Mouse (Mus musculus): Measurements from ENCODE around the gene Sumo2. TPM values are rescaled to one million over a fixed set of nuclear protein-coding genes. Genes with fewer than 3 reads are reported as not detected.

Sumo2 gene
- polyA plus RNA-seq, 1 experiment from 2014 or later = 838 TPM

DNA sequence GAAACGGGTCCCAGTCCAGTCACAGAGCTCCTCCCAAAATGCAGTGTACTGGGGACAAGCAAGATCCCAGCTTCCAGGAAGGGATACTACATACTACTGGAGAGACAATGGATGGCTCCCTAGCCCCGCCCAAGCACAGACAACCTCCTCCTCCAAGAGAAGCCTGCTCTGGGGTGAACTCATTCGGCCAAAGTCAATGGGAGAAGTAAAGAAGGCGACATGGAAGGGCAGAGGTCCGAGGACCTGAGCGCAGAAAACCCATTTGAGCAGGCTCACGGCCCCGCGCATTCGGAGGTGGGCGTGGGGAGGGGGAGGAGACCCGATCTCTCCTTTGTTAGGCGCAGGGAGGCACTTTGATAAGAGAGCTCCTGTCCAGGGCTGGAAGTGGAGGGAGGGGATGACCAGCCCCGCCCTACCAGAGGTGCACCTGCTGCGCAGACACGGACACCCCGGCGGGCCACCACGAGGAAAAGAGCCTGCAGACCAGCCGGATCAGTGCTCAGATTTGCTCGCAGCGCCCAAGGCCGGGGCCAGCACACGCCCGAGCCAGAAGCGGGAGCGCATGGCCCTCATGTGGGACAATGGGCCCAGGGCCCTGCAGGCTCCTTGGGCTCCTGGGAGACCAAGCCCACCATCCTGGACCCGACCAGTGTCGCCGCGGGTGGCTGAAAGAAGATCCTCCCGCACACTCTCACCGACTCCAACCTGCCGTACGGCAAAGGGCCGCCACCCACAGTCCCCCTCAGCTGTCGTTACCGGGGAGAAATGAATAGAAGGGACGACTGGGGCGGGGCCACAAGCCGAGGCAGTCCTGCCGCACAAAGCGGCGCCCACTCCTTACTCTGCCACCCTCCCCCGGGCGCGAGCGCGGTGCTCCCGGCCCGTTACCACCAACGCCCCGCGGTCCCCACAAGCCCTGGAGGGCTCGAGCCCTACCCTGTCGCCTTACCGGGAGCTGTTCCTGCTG lies 22.5 kb downstream of the Sumo2 start:
- no peaks in the 10 kb centered on the region for H3K36me3 ChIP-seq (ENCODE audit: control insufficient read depth, insufficient read depth, low read length)
- under 1% methylated on average over 46 of the region's 57 CpGs for WGBS
- ATAC-seq (ENCODE audit: low read depth) = peak; percentile 54

DNA sequence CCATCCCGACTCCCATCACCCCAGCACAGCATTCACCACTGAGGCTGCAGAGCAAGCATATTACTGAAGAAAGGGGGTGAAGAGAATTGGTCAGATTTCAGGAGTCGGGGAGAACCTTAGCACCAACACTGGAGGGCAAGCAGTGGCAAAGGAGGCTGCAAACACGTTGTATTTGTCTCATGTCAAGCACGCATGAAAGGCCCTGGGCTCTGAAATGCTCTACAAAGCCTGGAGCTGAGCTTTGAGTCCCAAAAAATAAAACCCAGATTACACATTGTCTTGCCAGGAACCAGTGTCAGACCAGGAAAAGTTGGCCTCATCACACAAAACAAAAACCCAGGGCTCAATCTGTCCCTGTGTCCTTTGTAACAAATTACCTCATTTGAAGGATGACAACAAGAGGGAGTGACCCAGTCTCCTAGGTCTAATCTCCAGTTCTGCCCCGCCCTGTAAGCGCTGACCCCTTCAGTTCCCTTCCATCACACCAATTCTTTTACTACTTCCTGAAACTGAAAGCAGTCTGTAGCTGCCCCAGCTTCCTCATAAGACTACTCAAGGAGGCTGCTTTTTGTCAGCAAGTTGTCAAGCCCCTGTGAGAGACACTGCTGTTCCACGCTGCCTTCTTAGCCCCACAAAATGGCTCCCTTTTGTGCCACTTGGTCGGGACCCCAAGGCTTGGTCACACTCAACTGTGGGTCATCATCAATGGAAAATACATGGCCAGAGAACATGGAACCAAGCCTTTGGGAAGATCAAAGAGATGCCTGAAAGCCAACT lies 23.5 kb downstream of the Sumo2 start:
- Histone ChIP-seq H3K27me3 (replicated peaks; ENCODE audit: control insufficient read depth, insufficient read depth, low read length) (no peaks in the 10 kb centered on the region), H3K4me2 (ENCODE audit: low read depth, low read length) (peak overlapping the region; percentile 64), H3K9me3 (ENCODE audit: control insufficient read depth, low read length) (no peaks in the 10 kb centered on the region), H3K9ac (ENCODE audit: low read depth, low read length) (peak overlapping the region; percentile 88), H3K36me3 (ENCODE audit: control insufficient read depth, insufficient read depth, low read length) (no peaks in the 10 kb centered on the region), H3K27ac (replicated peaks; ENCODE audit: low read depth, low read length) (peak overlapping the region; percentile 46), H3K4me1 (ENCODE audit: control insufficient read depth, insufficient read depth, low read length) (peaks cover 27% of the 10 kb centered on the region), H3K4me3 (ENCODE audit: low read depth, low read length) (peak overlapping the region; percentile 85)
- no peak for DNase-seq (ENCODE audit: low spot score)
- 23% methylated on average over 8 of the region's 8 CpGs for WGBS
- no peak for ATAC-seq (ENCODE audit: low read depth)

More for the DNA sequence above, 22.5 kb downstream of the Sumo2 start:
- DNase-seq (ENCODE audit: low spot score) = peak; percentile 58
- Histone ChIP-seq H3K9ac (ENCODE audit: low read depth, low read length) (peak overlapping the region; percentile 88), H3K27me3 (replicated peaks; ENCODE audit: control insufficient read depth, insufficient read depth, low read length) (no peaks in the 10 kb centered on the region), H3K4me3 (ENCODE audit: low read depth, low read length) (peak overlapping the region; percentile 85), H3K4me1 (ENCODE audit: control insufficient read depth, insufficient read depth, low read length) (peaks cover 27% of the 10 kb centered on the region), H3K4me2 (ENCODE audit: low read depth, low read length) (peak overlapping the region; percentile 64), H3K9me3 (ENCODE audit: control insufficient read depth, low read length) (no peaks in the 10 kb centered on the region), H3K27ac (replicated peaks; ENCODE audit: low read depth, low read length) (peak overlapping the region; percentile 75; the same call in 1 of the 2 replicates)

DNA sequence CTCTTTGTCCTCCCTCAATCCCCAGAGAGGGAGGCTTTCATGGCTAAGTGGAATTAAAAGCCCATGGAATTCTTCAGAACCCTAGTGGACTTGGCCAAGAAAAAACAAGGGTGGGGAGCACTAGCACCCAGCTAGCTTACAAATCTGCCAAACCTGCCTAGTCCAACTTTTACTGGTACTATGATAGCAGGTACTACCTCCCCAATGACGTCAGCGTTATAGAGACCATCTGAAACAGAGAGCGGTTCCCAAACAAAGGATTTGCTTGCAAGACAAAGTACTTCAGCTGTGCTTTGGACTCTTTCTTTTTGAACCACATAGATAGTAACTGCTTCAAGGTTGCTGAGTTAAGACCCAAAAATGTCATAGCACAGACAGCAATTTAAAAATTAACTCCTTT lies 24.1 kb downstream of the Sumo2 start:
- H3K4me2 ChIP-seq (ENCODE audit: low read depth, low read length) = peak overlapping the region; percentile 64
- no peaks in the 10 kb centered on the region for H3K36me3 ChIP-seq (ENCODE audit: control insufficient read depth, insufficient read depth, low read length)
- H3K4me1 ChIP-seq (ENCODE audit: control insufficient read depth, insufficient read depth, low read length) = peaks cover 27% of the 10 kb centered on the region
- no peaks in the 10 kb centered on the region for H3K9me3 ChIP-seq (ENCODE audit: control insufficient read depth, low read length)
- H3K4me3 ChIP-seq (ENCODE audit: low read depth, low read length) = peak overlapping the region; percentile 85
- H3K27ac ChIP-seq (replicated peaks; ENCODE audit: low read depth, low read length) = peak overlapping the region; percentile 46; the same call in 1 of the 2 replicates
- no peaks in the 10 kb centered on the region for H3K27me3 ChIP-seq (replicated peaks; ENCODE audit: control insufficient read depth, insufficient read depth, low read length)
- H3K9ac ChIP-seq (ENCODE audit: low read depth, low read length) = peak overlapping the region; percentile 88
- WGBS = 47% methylated on average over 3 of the region's 3 CpGs
- DNase-seq (ENCODE audit: low spot score) = peak; percentile 68
- ATAC-seq (ENCODE audit: low read depth) = no peak

DNA sequence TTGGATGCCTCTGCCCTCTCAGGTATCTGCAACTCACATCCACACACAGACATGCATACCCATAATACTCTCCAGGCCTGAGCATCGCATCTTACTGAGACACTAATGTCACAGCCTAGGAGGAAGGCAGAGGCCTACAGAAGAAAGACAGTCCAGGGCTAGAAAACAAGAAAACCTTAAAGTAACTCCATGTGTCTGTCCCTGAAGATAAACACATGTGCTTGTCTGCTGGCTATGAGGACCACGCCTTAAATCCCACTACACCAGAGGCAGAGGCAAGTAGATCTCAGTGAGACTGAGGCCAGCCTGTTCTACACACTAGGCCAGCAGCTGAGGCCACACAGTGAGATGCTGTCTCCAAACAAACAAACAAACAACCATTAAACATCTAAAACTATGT lies 25.0 kb downstream of the Sumo2 start:
- no peaks in the 10 kb centered on the region for H3K36me3 ChIP-seq (ENCODE audit: control insufficient read depth, insufficient read depth, low read length)
- no peaks in the 10 kb centered on the region for H3K9me3 ChIP-seq (ENCODE audit: control insufficient read depth, low read length)
- DNase-seq (ENCODE audit: low spot score) (no peak), ATAC-seq (ENCODE audit: low read depth) (no peak)
- no peaks in the 10 kb centered on the region for H3K27me3 ChIP-seq (replicated peaks; ENCODE audit: control insufficient read depth, insufficient read depth, low read length)
- peak overlapping the region; percentile 85 for H3K4me3 ChIP-seq (ENCODE audit: low read depth, low read length)
- 63% methylated on average over 2 of the region's 2 CpGs for WGBS
- peaks cover 27% of the 10 kb centered on the region for H3K4me1 ChIP-seq (ENCODE audit: control insufficient read depth, insufficient read depth, low read length)
- peak overlapping the region; percentile 64 for H3K4me2 ChIP-seq (ENCODE audit: low read depth, low read length)
- no peak overlapping the region for H3K27ac ChIP-seq (replicated peaks; ENCODE audit: low read depth, low read length)
- peak overlapping the region; percentile 38; the same call in 1 of the 2 replicates for H3K9ac ChIP-seq (ENCODE audit: low read depth, low read length)

DNA sequence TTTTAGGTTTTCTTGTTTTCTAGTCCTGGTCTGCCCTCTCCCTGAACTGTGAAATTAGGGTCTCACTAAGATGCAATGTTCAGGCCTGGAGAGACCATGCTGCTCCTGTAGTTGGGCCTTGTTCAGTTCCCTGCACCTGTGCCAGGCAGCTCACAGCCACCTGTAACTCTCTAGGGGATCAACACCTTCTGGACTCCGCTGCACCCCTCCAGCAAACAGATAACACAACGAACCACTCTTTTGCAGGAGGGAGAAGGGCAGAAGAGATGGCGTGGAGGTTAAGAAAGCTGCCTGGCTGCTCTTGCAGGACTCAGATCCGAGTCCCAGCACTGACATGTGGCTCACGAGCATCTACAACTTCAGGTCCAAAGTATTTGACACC lies 25.6 kb downstream of the Sumo2 start:
- WGBS = 43% methylated on average over 5 of the region's 5 CpGs
- peak overlapping the region; percentile 64 for H3K4me2 ChIP-seq (ENCODE audit: low read depth, low read length)
- H3K4me3 ChIP-seq (ENCODE audit: low read depth, low read length) = no peak overlapping the region
- ATAC-seq (ENCODE audit: low read depth) (no peak), DNase-seq (ENCODE audit: low spot score) (no peak)
- H3K9ac ChIP-seq (ENCODE audit: low read depth, low read length) = peak overlapping the region; percentile 45; the same call in 1 of the 2 replicates
- H3K36me3 ChIP-seq (ENCODE audit: control insufficient read depth, insufficient read depth, low read length) = no peaks in the 10 kb centered on the region
- no peak overlapping the region for H3K27ac ChIP-seq (replicated peaks; ENCODE audit: low read depth, low read length)
- no peaks in the 10 kb centered on the region for H3K27me3 ChIP-seq (replicated peaks; ENCODE audit: control insufficient read depth, insufficient read depth, low read length)
- no peaks in the 10 kb centered on the region for H3K9me3 ChIP-seq (ENCODE audit: control insufficient read depth, low read length)
- H3K4me1 ChIP-seq (ENCODE audit: control insufficient read depth, insufficient read depth, low read length) = peaks cover 27% of the 10 kb centered on the region

DNA sequence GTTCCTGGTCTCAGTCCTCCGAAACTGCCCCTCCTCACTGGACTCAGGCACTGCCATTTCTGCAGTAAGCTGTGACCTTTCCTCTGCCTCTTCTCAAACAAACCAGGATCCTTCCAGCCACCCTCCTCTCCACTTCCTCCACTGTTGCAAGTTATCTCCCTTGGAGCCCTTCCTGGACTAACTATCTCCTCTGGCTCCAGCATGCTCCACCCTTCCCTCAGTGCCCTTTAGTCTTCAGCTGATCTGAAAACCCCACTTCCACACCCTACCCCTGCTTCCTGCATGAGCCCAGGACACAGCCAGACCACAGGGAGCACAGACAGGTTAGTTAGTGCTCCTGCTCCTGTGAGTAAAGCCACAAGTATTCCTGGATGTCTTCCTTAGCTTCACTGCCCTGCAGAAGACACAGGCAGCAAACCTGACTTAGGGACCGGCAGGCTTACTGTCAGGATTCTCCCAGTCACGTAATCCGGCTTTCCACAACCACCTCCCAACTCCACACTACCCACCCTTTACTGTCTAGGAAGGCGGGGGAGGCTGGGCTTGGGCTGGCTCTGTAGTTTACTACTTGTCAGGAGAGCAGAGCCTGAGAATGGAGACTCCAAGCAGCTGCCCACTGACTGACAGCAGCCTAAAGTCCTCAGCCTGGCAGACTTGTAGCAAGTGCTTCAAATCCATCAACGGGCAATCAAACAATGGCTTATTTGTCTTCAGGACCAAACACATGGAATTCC lies 26.1 kb downstream of the Sumo2 start:
- Histone ChIP-seq H3K4me1 (ENCODE audit: control insufficient read depth, insufficient read depth, low read length) (peaks cover 27% of the 10 kb centered on the region), H3K9me3 (ENCODE audit: control insufficient read depth, low read length) (no peaks in the 10 kb centered on the region), H3K4me3 (ENCODE audit: low read depth, low read length) (no peak overlapping the region), H3K36me3 (ENCODE audit: control insufficient read depth, insufficient read depth, low read length) (no peaks in the 10 kb centered on the region), H3K27ac (replicated peaks; ENCODE audit: low read depth, low read length) (no peak overlapping the region), H3K4me2 (ENCODE audit: low read depth, low read length) (peak overlapping the region; percentile 64; the same call in 1 of the 2 replicates), H3K9ac (ENCODE audit: low read depth, low read length) (peak overlapping the region; percentile 26; the same call in 1 of the 2 replicates), H3K27me3 (replicated peaks; ENCODE audit: control insufficient read depth, insufficient read depth, low read length) (no peaks in the 10 kb centered on the region)
- DNase-seq (ENCODE audit: low spot score) (peak; percentile 68), ATAC-seq (ENCODE audit: low read depth) (no peak)
- WGBS = 37% methylated on average over 6 of the region's 6 CpGs

DNA sequence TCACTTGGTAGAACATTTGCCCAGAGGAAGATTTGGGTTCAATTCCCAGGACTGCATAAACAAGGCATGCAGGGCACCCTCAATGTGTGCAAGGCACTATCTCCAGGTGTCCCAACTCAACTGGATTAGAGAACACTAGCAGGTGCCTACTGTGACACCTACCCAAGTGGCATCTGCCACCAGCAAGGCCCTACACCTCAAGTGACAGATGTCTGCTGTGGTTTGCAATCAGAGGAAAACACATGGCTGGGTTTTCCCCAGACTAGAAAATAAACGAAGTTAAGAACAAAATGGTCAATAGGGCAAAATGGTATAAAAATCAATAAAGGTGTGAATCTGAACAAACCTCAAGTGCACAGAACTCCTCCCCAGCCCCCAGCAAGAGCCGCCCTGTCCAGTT lies 28.0 kb downstream of the Sumo2 start:
- 90% methylated on average over 2 of the region's 2 CpGs for WGBS
- H3K36me3 ChIP-seq (ENCODE audit: control insufficient read depth, insufficient read depth, low read length) = peaks cover 9% of the 10 kb centered on the region; the same call in 1 of the 2 replicates
- no peak overlapping the region for H3K4me3 ChIP-seq (ENCODE audit: low read depth, low read length)
- H3K27ac ChIP-seq (replicated peaks; ENCODE audit: low read depth, low read length) = no peak overlapping the region
- H3K4me1 ChIP-seq (ENCODE audit: control insufficient read depth, insufficient read depth, low read length) = peaks cover 27% of the 10 kb centered on the region
- H3K27me3 ChIP-seq (replicated peaks; ENCODE audit: control insufficient read depth, insufficient read depth, low read length) = no peaks in the 10 kb centered on the region
- ATAC-seq (ENCODE audit: low read depth) (no peak), DNase-seq (ENCODE audit: low spot score) (no peak)
- no peaks in the 10 kb centered on the region for H3K9me3 ChIP-seq (ENCODE audit: control insufficient read depth, low read length)
- no peak overlapping the region for H3K9ac ChIP-seq (ENCODE audit: low read depth, low read length)
- H3K4me2 ChIP-seq (ENCODE audit: low read depth, low read length) = no peak overlapping the region

DNA sequence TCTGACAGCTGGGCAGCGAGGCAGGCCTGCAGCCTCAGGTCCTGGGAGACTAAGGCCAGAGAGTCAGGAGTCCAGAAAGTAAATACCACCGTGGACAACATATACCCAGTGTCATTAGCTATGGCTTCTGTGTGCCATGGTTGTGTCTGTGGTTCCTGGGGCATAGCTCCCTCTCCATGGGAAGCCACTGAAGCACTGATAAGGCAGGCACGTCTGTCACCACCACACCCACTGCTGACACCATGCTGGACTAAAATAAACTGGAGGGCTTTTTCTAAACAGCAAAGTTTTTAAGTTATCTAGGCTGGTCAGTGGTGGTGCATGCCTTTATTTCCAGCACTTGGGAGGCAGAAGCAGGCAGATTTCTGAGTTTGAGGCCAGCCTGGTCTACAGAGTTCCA lies 29.5 kb downstream of the Sumo2 start:
- Histone ChIP-seq H3K27me3 (replicated peaks; ENCODE audit: control insufficient read depth, insufficient read depth, low read length) (no peaks in the 10 kb centered on the region), H3K27ac (replicated peaks; ENCODE audit: low read depth, low read length) (no peak overlapping the region), H3K9me3 (ENCODE audit: control insufficient read depth, low read length) (no peaks in the 10 kb centered on the region), H3K4me2 (ENCODE audit: low read depth, low read length) (no peak overlapping the region), H3K36me3 (ENCODE audit: control insufficient read depth, insufficient read depth, low read length) (peaks cover 23% of the 10 kb centered on the region), H3K9ac (ENCODE audit: low read depth, low read length) (no peak overlapping the region), H3K4me1 (ENCODE audit: control insufficient read depth, insufficient read depth, low read length) (peaks cover 16% of the 10 kb centered on the region), H3K4me3 (ENCODE audit: low read depth, low read length) (no peak overlapping the region)
- ATAC-seq (ENCODE audit: low read depth) = no peak
- DNase-seq (ENCODE audit: low spot score) = no peak
- WGBS = 79% methylated on average over 3 of the region's 3 CpGs

Measured in embryonic facial prominence, embryonic 14.5 days (tissue).